Mouse (Mus musculus) CH12.LX (cell line): ENCODE results near the gene Fstl3.

Source experiments
- BHLHE40 ChIP-seq: IDR thresholded peaks from 2 replicates; pipeline ENCODE4 v1.6.1; 2011; ENCODE audit warnings: mild to moderate bottlenecking, low read depth, low read length, improper control_type of control experiment
- CTCF ChIP-seq, 2 experiments: IDR thresholded peaks in 1 of 2; conservative IDR thresholded peaks in 1 of 2; 2 replicates each; pipeline ENCODE4 v1.5.1; 2011 to 2012; ENCODE audit warnings: low read depth in 2 of 2, low read length in 2 of 2, improper control_type of control experiment in 1 of 2, inconsistent platforms in 1 of 2, mild to moderate bottlenecking in 1 of 2, moderate library complexity in 1 of 2
- NRF1 ChIP-seq: IDR thresholded peaks from 2 replicates; pipeline ENCODE4 v1.6.1; 2014; ENCODE audit warnings: low read depth, mild to moderate bottlenecking, inconsistent platforms, low read length, improper control_type of control experiment, moderate library complexity
- POLR2A ChIP-seq: IDR thresholded peaks from 2 replicates; pipeline ENCODE4 v1.6.1; 2011; ENCODE audit warnings: low read depth, mild to moderate bottlenecking, improper control_type of control experiment, low read length
- USF2 ChIP-seq: conservative IDR thresholded peaks from 2 replicates; pipeline ENCODE4 v1.6.1; 2011; ENCODE audit warnings: low read depth, low read length, improper control_type of control experiment

- no peak for TF ChIP-seq NRF1
- TF ChIP-seq USF2 = no peak
- TF ChIP-seq BHLHE40 = no peak
- no peak for TF ChIP-seq POLR2A
- peak; percentile 33 to 50; a peak in 3 of 4 replicates for TF ChIP-seq CTCF (conservative IDR thresholded peaks at IDR 0.05 in 1 of 2, IDR thresholded peaks at IDR 0.05 in 1 of 2; ENCODE audit: low read depth in 2 of 2, low read length in 2 of 2)
Observed at GRCm38 (mm10) chr10:79774486-79775279, 2.4 kb upstream of the Fstl3 start.
